Mouse (Mus musculus) small intestine, adult 2 months (tissue): Measurements from ENCODE around the gene B4galt2. TPM values are rescaled to one million over a fixed set of nuclear protein-coding genes. Genes with fewer than 3 reads are reported as not detected.

ENCODE experiments used
- H3K27ac ChIP-seq: fragments of 200-500 bp; 2 replicates; pipeline ENCODE4 v1.5.1; 2012; ENCODE audit warnings: low read depth, low read length, control low read depth, inconsistent platforms; ENCODE audit not compliant: insufficient read depth
- H3K27me3 ChIP-seq: fragments of 200-500 bp; 2 replicates; pipeline ENCODE4 v1.6.1; 2012; ENCODE audit warnings: mild to moderate bottlenecking, moderate library complexity, low read length, inconsistent platforms; ENCODE audit not compliant: control insufficient read depth, insufficient read depth
- H3K36me3 ChIP-seq: fragments of 200-500 bp; 2 replicates; pipeline ENCODE4 v1.6.1; 2012; ENCODE audit warnings: mild to moderate bottlenecking, low read length, control low read depth, inconsistent platforms; ENCODE audit not compliant: control insufficient read depth, insufficient read depth
- H3K4me1 ChIP-seq: fragments of 200-500 bp; 2 replicates; pipeline ENCODE4 v1.6.1; 2012; ENCODE audit warnings: low read length, inconsistent platforms, mixed read lengths; ENCODE audit not compliant: control insufficient read depth, insufficient read depth, insufficient read length
- H3K4me3 ChIP-seq: fragments of 200-500 bp; 2 replicates; pipeline ENCODE4 v1.5.1; 2012; ENCODE audit warnings: low read depth, mild to moderate bottlenecking, control low read depth, inconsistent platforms, low read length, moderate library complexity
- CTCF ChIP-seq: fragments of 200-500 bp; IDR thresholded peaks from 2 replicates; pipeline ENCODE4 v1.5.1; 2012; ENCODE audit warnings: low read depth, mild to moderate bottlenecking, control low read depth, inconsistent platforms, low read length, moderate library complexity, mixed read lengths; ENCODE audit not compliant: insufficient replicate concordance, insufficient read length; ENCODE audit errors: extremely low read depth
- POLR2A ChIP-seq: fragments of 200-500 bp; IDR thresholded peaks from 2 replicates; pipeline ENCODE4 v1.6.1; 2012; ENCODE audit warnings: low read depth, mild to moderate bottlenecking, control low read depth, inconsistent platforms, low read length, moderate library complexity
- WGBS: fragments of 180-500 bp; shearing (Covaris S2); methylation state at CpG from one replicate; pipeline ENCODE4 v1.1.7; 2018; 5-methylcytosine and 5-hydroxymethylcytosine counted together
- polyA plus RNA-seq: library from polyadenylated mRNA; depleted of rRNA; stranded (reverse); fragments of >200 nt; gene quantifications from 2 replicates; pipeline ENCODE4 v1.2.3, GENCODE M21; 2012

B4galt2 gene
- polyA plus RNA-seq, 1 experiment = 7.5 TPM

GRCm38 (mm10) chr4:117847011-117847410, 36.3 kb downstream of the B4galt2 start:
- Histone ChIP-seq H3K4me3 (no peak overlapping the region), H3K27ac (no peak overlapping the region), H3K27me3 (no peaks in the 10 kb centered on the region), H3K4me1 (no peaks in the 10 kb centered on the region), H3K36me3 (no peaks in the 10 kb centered on the region)
- 73% methylated on average over 2 of the region's 2 CpGs for WGBS
- TF ChIP-seq CTCF (no peak), POLR2A (no peak)

- no peak for TF ChIP-seq CTCF
- no peaks in the 10 kb centered on the region for H3K4me1 ChIP-seq
- H3K36me3 ChIP-seq = no peaks in the 10 kb centered on the region
- H3K27ac ChIP-seq = no peak overlapping the region
- H3K27me3 ChIP-seq = no peaks in the 10 kb centered on the region
- 91% methylated on average over 4 of the region's 4 CpGs for WGBS
- H3K4me3 ChIP-seq = no peak overlapping the region
These were observed 37.0 kb downstream of the B4galt2 start for GRCm38 (mm10) chr4:117846261-117846660.

GRCm38 (mm10) chr4:117845316-117845715, 38.0 kb downstream of the B4galt2 start:
- H3K36me3 ChIP-seq = no peaks in the 10 kb centered on the region

GRCm38 (mm10) chr4:117844467-117844866, 38.8 kb downstream of the B4galt2 start:
- WGBS = 91% methylated on average over 5 of the region's 5 CpGs
- no peak for TF ChIP-seq POLR2A
- no peak for TF ChIP-seq CTCF
- H3K27me3 ChIP-seq = no peaks in the 10 kb centered on the region
- H3K4me1 ChIP-seq = peaks cover 2% of the 10 kb centered on the region; the same call in 1 of the 2 replicates
- H3K36me3 ChIP-seq = no peaks in the 10 kb centered on the region
- no peak overlapping the region for H3K27ac ChIP-seq
- no peak overlapping the region for H3K4me3 ChIP-seq

More at GRCm38 (mm10) chr4:117845316-117845715, 38.0 kb downstream of the B4galt2 start:
- Histone ChIP-seq H3K4me3 (no peak overlapping the region), H3K27me3 (no peaks in the 10 kb centered on the region), H3K27ac (no peak overlapping the region), H3K4me1 (no peaks in the 10 kb centered on the region)
- TF ChIP-seq POLR2A (no peak), CTCF (no peak)
- 87% methylated on average over 11 of the region's 11 CpGs for WGBS

GRCm38 (mm10) chr4:117843101-117843500, 40.2 kb downstream of the B4galt2 start:
- peaks cover 6% of the 10 kb centered on the region; the same call in 1 of the 2 replicates for H3K4me1 ChIP-seq
- TF ChIP-seq CTCF (no peak), POLR2A (no peak)

DNA sequence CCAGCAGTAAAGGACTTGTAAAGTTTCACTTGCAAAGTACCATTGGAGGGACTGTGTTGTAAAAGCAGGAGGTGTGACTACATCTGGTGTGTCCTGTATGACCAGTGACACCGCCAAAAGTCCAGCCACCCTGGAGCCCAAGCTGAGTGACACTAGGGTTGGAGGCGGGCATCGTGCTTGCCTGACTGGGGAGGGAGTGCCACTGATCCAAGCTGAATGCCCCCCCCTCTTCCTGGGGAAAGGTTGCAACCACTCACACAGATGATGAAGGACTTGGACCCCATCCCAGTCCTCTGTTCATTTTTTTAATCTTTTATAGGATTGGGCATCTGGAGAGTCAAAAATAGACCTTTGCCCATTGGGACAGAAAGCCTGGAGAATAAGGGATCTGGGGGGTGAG, 41.7 kb downstream of the B4galt2 start:
- Histone ChIP-seq H3K4me1 (peaks cover 6% of the 10 kb centered on the region; the same call in 1 of the 2 replicates), H3K27me3 (no peaks in the 10 kb centered on the region), H3K36me3 (no peaks in the 10 kb centered on the region), H3K27ac (no peak overlapping the region), H3K4me3 (no peak overlapping the region)
- WGBS = 38% methylated on average over 3 of the region's 3 CpGs
- TF ChIP-seq CTCF (no peak), POLR2A (no peak)

More at GRCm38 (mm10) chr4:117843101-117843500, 40.2 kb downstream of the B4galt2 start:
- H3K4me3 ChIP-seq = no peak overlapping the region
- 91% methylated on average over 5 of the region's 5 CpGs for WGBS
- H3K27ac ChIP-seq = no peak overlapping the region
- H3K27me3 ChIP-seq = no peaks in the 10 kb centered on the region
- no peaks in the 10 kb centered on the region for H3K36me3 ChIP-seq

GRCm38 (mm10) chr4:117840821-117841220, 42.5 kb downstream of the B4galt2 start:
- TF ChIP-seq POLR2A (no peak), CTCF (no peak)

More at GRCm38 (mm10) chr4:117840821-117841220, 42.5 kb downstream of the B4galt2 start:
- 86% methylated on average over 5 of the region's 5 CpGs for WGBS
- Histone ChIP-seq H3K27ac (no peak overlapping the region), H3K27me3 (no peaks in the 10 kb centered on the region), H3K4me1 (peaks cover 6% of the 10 kb centered on the region; the same call in 1 of the 2 replicates), H3K36me3 (no peaks in the 10 kb centered on the region), H3K4me3 (no peak overlapping the region)
